Mouse (Mus musculus) inflammation-experienced regulatory T-cells, adult 6 months (primary cell): ENCODE measurements around the gene Slc44a1. TPM values are rescaled to one million over a fixed set of nuclear protein-coding genes. Genes with fewer than 3 reads are reported as not detected.

Source experiments
- ATAC-seq: one replicate; pipeline ENCODE4 v1.8.0; 2017
- polyA plus RNA-seq, 3 experiments: library from polyadenylated mRNA; unstranded; fragments of 100-300 nt; shearing (Covaris generic); gene quantifications; one replicate each; pipeline ENCODE4 v1.2.1; 2017

Gene Slc44a1
- polyA plus RNA-seq, 3 experiments from 2014 or later = 2.3 to 5.5 (median 5.0) TPM

DNA sequence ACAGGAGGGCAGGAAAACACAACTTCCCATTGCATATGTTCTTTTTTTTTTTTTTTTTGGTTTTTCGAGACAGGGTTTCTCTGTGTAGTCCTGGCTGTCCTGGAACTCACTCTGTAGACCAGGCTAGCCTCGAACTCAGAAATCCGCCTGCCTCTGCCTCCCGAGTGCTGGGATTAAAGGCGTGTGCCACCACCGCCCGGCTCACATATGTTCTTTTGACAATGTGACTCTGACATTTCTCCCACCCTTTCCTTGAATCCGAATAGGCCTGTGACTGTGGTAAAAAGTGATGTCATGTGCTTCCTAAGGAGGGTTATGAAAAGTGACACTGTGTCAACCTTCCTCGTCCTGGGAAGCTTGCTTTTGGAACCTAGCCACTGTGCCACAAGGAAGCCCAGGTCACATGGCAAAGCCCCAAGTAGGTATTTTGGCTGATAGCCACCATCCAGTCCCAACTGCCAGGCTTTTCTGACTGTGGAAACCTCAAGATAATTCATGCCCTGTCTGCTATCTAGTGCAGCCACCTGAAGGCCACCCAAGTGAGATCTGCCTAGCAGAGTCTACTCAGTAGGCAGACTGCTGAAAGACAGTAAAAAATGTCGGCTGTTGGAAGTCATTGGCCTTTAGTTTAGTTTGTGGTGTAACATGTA lies 8.5 kb upstream of the Slc44a1 start:
- no peak for ATAC-seq

- ATAC-seq = no peak
These were observed 3.0 kb upstream of the Slc44a1 start for GRCm38 (mm10) chr4:53437110-53437755.

GRCm38 (mm10) chr4:53438386-53438785 lies 1.8 kb upstream of the Slc44a1 start:
- no peak for ATAC-seq

DNA sequence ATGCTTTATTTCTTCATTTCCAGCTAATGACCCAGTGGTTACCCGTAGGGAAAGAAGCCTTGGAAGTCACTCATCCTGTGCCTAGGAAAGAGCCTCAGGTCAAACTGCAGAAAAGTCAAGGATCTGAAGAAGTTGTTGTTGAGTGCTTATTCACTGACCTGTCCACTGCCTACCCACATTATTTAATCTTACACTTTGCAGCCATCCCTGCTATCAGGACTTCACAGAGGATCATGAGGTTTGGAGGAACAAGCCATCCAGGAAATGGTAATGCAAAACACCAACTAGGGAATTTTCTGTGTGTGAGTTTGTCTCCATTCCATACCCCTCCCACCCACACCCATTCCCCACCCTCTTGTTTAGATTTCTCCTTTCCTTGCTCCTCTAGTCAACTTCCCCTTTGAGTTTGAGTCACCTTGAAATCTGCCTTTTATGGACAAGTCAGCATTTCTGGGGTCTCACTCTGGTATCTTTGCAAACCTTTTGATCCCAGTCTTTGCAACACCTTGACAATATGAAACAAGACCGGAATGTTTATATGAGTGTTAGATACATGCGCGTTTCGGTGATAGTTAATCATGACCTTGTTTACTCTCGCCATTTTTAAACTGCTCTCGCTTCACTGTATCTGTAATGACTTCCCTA lies 1.3 kb upstream of the Slc44a1 start:
- ATAC-seq = no peak

GRCm38 (mm10) chr4:53439636-53440009 lies 590 bp upstream of the Slc44a1 start:
- ATAC-seq = peak; percentile 7

DNA sequence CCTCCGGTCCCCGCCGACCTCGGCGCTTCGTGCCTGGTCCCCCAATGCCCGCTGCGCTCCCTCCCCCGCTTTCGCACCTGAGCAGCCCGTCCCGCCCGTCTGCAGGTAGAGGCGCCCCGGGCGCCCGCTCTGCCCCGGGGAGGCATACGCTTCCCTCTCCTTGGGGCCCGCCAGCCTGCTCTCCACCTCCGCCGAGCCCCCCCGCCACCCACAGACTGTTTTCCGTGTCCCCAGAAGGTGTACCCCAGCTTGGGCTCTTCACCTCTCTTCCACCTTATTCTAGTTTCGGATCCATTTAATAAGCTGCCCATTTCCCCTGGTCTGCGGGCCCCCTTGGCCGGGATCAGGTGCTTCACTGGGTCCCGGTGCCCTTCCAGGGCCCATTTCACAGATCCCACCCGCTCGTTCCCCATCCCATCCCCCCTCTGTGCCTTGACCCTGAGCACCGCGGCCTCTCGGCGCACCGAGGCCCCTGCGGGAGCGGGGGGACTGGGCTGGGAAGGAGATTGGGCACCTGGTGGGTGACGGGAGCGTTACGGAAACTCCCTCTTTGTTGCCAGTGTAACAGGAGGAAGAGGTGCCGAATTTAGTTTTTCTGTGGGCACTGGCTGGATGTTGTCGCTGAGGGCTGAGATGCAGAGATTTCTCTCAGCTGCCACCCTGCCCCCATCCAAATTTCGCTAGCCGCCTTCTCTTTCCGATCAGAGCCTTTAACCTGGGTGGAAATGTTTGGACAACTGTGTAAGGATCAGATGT lies 781 bp downstream of the Slc44a1 start:
- peak; percentile 45 for ATAC-seq

DNA sequence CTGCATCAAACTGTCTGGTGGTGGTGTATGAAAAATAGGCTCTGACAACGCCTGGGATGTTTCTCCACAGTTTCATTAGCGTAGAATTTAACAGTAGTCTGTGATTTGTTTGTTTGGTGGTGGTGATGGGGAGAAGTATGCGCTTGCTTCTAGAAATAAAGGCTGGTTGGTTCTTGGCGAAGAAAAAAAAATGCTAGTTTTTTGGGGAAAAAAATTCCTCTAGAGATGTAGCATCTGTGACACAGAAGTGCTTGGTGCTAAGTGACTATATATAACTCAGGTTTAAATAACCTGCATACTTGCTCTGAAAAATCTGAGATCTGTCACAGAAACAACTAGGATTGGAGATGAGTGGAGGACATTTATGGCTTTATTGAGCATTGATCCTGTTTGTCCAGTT lies 1.5 kb downstream of the Slc44a1 start:
- ATAC-seq = no peak

DNA sequence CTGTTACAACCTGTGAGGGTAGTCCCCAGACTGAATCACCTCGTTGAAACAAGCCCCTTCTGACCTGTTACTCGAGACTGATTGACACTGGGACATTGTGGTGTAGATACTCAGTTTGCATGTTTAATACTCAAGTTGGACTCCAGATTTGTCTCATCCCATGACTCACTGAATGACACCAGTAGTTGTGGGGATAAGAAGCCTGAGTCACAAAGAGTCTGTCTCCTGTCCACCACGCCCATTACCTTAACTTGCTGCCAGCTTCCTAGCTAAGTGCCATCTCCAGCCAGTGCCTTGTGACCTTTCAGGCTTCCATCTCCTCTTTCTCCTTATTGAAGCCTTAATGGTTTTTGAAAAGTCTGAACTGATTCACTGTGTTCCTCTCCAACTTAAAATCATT lies 6.0 kb downstream of the Slc44a1 start:
- ATAC-seq = no peak

DNA sequence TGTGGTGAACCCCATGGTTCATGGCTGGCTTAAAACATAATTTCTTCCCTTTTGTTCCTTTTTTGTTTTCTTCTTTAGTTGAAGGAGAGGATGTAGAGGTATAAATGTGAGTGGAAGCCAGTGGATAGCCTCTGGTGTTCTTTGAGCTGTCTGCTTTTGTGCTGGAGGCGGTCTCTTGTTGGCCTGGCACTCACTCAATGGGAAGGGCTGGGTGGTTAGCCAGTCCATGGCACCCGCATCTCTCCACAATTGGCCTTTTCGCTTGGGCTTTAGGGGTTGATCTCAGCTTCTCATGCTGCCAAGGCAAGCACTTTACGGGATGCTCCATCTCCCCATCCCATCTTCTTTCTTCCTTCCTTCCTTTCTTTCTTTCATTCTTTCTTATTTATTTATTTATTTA lies 7.6 kb downstream of the Slc44a1 start:
- ATAC-seq = no peak

GRCm38 (mm10) chr4:53450736-53451135 lies 10.5 kb downstream of the Slc44a1 start:
- ATAC-seq = no peak

DNA sequence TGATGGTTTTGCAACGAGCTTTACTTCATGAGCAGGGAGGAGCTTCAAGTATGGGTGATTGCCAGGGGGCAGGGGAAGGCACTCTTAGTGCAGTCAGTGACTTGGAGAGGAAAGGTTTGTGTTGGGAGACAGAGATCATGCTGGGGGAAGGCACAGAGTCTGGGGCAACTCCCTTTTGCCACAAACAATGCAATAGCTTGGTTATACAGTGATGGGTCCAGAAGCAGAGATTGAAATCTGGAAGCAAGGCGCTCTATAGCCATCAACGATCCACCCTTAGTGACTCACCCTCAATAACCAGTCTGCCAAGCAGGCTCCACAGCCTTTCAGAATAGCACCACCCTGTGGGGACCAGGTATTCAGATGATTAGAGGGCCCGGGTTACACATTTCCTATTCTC lies 11.7 kb downstream of the Slc44a1 start:
- no peak for ATAC-seq

- no peak for ATAC-seq
These were observed 12.2 kb downstream of the Slc44a1 start for GRCm38 (mm10) chr4:53452457-53452856.

GRCm38 (mm10) chr4:53452976-53453889 lies 13.0 kb downstream of the Slc44a1 start:
- ATAC-seq = no peak

GRCm38 (mm10) chr4:53455885-53456284 lies 15.7 kb downstream of the Slc44a1 start:
- ATAC-seq = no peak

GRCm38 (mm10) chr4:53456570-53456969 lies 16.4 kb downstream of the Slc44a1 start:
- ATAC-seq = no peak

- ATAC-seq = peak; percentile 78
These were observed 18.3 kb downstream of the Slc44a1 start for GRCm38 (mm10) chr4:53458503-53458902.

GRCm38 (mm10) chr4:53459697-53460096 lies 19.5 kb downstream of the Slc44a1 start:
- no peak for ATAC-seq

- ATAC-seq = no peak
These were observed 20.8 kb downstream of the Slc44a1 start for GRCm38 (mm10) chr4:53461026-53461425.

- ATAC-seq = no peak
These were observed 21.9 kb downstream of the Slc44a1 start for GRCm38 (mm10) chr4:53462069-53462468.

GRCm38 (mm10) chr4:53462505-53463251 lies 22.5 kb downstream of the Slc44a1 start:
- ATAC-seq = no peak

DNA sequence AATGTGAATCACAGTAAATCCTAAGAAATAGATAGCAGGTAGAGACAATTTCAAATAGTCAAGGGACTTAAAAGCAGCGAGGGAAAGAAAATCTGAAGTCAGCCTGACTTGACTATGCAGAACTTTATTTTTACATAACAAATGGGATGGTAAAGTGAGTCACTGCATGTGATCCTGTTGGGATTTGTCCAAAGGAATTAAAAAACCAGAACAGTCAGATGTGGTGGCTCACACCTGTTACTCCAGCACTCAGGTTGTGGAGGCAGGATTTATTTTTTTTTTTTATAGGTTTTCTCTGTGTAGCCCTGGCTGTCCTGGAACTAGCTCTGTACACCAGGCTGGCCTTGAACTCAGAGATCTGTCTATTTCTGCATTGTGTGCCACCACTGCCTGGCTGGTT lies 25.7 kb downstream of the Slc44a1 start:
- no peak for ATAC-seq

GRCm38 (mm10) chr4:53469007-53469406 lies 28.8 kb downstream of the Slc44a1 start:
- no peak for ATAC-seq
